Mouse (Mus musculus): ENCODE measurements around the gene Fam83f.

DNA sequence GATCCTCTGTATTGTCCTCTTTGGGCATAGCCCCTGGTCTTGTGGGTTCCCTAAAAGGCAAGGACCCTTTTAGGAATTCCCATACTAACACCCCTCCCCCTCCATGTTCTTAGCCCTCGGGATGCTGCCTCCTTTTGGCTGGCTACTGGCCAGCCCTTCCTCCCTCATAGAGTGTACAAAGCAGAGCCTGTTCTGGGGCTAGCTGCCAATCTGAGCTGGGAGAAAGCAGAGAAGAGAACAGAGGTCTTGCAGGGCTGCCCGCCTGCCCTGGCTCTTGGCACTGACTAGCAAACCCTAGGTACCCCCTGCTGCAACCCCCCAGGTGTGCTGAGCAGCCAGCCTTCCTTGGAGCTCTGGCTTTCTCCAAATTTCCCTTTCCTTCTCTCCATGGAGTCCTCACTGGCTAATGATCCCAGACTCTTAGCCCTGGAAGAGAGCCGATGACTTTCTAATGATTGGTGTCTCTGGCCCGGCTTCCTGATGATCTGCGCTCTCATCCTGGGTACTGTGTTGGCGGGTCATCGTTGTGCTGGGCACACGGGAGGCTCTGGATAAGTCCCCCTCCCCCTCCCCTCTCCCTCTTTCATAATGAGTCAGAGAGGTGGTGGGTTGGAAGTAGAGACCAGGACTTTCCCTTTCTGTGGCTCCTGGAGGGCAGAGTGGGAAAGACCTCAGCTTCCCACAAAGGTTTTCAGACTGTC is 8.0 kb downstream of the Fam83f start:
- TF ChIP-seq CTCF (IDR thresholded peaks at IDR 0.05; ENCODE audit: low read depth) (no peak), EP300 (IDR thresholded peaks at IDR 0.05; ENCODE audit: low read depth) (no peak)
